Mouse (Mus musculus) bone marrow, adult 2 months (tissue): ENCODE measurements around the gene Zfyve1.

Experiments
- CTCF ChIP-seq: fragments of 200-500 bp; IDR thresholded peaks from 2 replicates; pipeline ENCODE4 v1.5.1; 2011; ENCODE audit warnings: low read length, control low read depth; ENCODE audit not compliant: control insufficient read depth, insufficient read depth
- POLR2A ChIP-seq: fragments of 200-500 bp; IDR thresholded peaks from 2 replicates; pipeline ENCODE4 v1.6.1; 2011; ENCODE audit warnings: low read depth, mild to moderate bottlenecking, control low read depth, low read length, borderline replicate concordance; ENCODE audit not compliant: control insufficient read depth

DNA sequence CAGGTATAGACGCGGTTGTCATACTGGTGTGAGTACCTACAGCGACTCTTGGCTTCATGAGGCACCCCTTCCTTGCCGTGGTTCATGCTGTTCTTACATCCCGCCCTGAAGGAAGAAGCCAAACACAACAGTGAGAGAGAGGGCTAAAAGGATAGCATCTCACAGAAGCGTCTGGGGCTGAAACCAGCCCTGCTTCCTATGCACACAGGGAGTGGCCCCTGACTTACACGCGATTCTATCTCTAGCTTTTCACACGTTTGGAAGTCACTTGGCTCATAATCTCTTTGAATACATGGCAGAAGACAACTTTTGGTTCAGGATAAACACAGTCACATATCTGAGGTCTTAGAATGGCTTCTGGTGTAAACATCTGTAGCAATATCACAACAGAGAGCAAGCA, 41.4 kb downstream of the Zfyve1 start:
- no peak for TF ChIP-seq CTCF
- no peak for TF ChIP-seq POLR2A
